9 mouse cellular contexts compared by ENCODE assay signal in the genomic region with DNA sequence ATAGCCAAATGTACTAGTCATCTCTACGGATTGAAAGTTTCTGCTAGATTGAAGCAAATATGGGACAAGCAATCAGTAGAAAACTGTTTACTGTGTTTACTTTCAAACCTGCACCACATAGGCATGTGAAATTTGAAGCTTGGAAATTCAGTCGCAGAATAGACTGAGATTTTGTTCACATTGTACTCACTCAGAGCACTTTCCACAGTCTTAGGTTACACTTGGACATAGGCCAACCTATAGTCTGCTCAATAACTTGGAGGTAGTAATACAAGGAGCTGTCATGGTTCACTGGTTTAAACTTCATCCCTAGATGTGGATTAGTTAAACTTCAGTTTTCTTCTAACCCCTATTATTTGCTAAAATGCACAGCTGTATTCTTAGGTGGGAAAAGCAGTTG. TPM values are rescaled to one million over a fixed set of nuclear protein-coding genes. Genes with fewer than 3 reads are reported as not detected.
DNase-seq lines count a peak whose midpoint lies in the region; ATAC-seq and TF ChIP-seq lines count a peak whose summit lies in the region.
"Had no signal": no experiment of that assay in that cellular context is flagged by ENCODE, and none has a peak within 500 bp of the region (broad histone marks: within the 10 kb centered on the region; RNA-seq: fewer than 3 reads in every experiment).

No protein-coding gene starts in this region.

- no peak overlapping the region for H3K9ac ChIP-seq in intestine, embryonic 14.5 days (ENCODE audit: low read length)
- H3K9ac ChIP-seq in intestine, embryonic 15.5 days: no peak overlapping the region
- H3K9ac ChIP-seq in neural tube, embryonic 12.5 days: no peak overlapping the region
- no peak overlapping the region for H3K9ac ChIP-seq in hindbrain, postnatal 0 days (replicated peaks; ENCODE audit: low read length)
- H3K9ac ChIP-seq in stomach, postnatal 0 days (ENCODE audit: low read length): no peak overlapping the region

- H3K27ac ChIP-seq in intestine, embryonic 14.5 days (ENCODE audit: low read depth): peak overlapping the region; percentile 94; the same call in 1 of the 2 replicates
- no peak overlapping the region for H3K27ac ChIP-seq in intestine, embryonic 15.5 days
- H3K27ac ChIP-seq in neural tube, embryonic 12.5 days: no peak overlapping the region
- H3K27ac ChIP-seq in hindbrain, postnatal 0 days: peak overlapping the region; percentile 95; the same call in 1 of the 2 replicates
- no peak overlapping the region for H3K27ac ChIP-seq in stomach, postnatal 0 days (replicated peaks)

- TF ChIP-seq CTCF in hindbrain, postnatal 0 days (IDR thresholded peaks at IDR 0.05; ENCODE audit: low read depth): no peak
- TF ChIP-seq CTCF in stomach, postnatal 0 days (IDR thresholded peaks at IDR 0.05; ENCODE audit: low read depth): no peak

- no peak for ATAC-seq in intestine, embryonic 14.5 days (replicated peaks; ENCODE audit: low FRiP score, low TSS enrichment, low read depth)
- no peak for ATAC-seq in intestine, embryonic 15.5 days
- no peak for ATAC-seq in neural tube, embryonic 12.5 days (ENCODE audit: low FRiP score, low read depth)
- ATAC-seq in hindbrain, postnatal 0 days: no peak
- no peak for ATAC-seq in stomach, postnatal 0 days (ENCODE audit: low FRiP score, low TSS enrichment)
- no peak for ATAC-seq in megakaryocyte-erythroid progenitor cell, adult 5-6 weeks (replicated peaks; ENCODE audit: low FRiP score, low TSS enrichment, poor library complexity, severe bottlenecking)

- WGBS in intestine, embryonic 14.5 days: 62% methylated on average over 2 of the region's 2 CpGs
- 60% methylated on average over 2 of the region's 2 CpGs for WGBS in intestine, embryonic 15.5 days
- 71% methylated on average over 2 of the region's 2 CpGs for WGBS in neural tube, embryonic 12.5 days
- WGBS in hindbrain, postnatal 0 days: 42% methylated on average over 2 of the region's 2 CpGs
- WGBS in stomach, postnatal 0 days: 35% methylated on average over 2 of the region's 2 CpGs

- 0 out of 2 replicates have a peak overlapping the region, but pooled peaks have one; percentile 71 for H3K4me3 ChIP-seq in intestine, embryonic 14.5 days (ENCODE audit: low read depth, low read length)
- no peak overlapping the region for H3K4me3 ChIP-seq in intestine, embryonic 15.5 days (replicated peaks)
- H3K4me3 ChIP-seq in neural tube, embryonic 12.5 days: no peak overlapping the region
- H3K4me3 ChIP-seq in hindbrain, postnatal 0 days (ENCODE audit: low read length): peak overlapping the region; percentile 92; the same call in 1 of the 2 replicates
- 0 out of 2 replicates have a peak overlapping the region, but pooled peaks have one; percentile 81 for H3K4me3 ChIP-seq in stomach, postnatal 0 days (ENCODE audit: low read depth, low read length)

- no peaks in the 10 kb centered on the region for H3K27me3 ChIP-seq in intestine, embryonic 14.5 days (replicated peaks; ENCODE audit: control insufficient read depth, insufficient read depth, low read length)
- no peaks in the 10 kb centered on the region for H3K27me3 ChIP-seq in intestine, embryonic 15.5 days (replicated peaks)
- H3K27me3 ChIP-seq in neural tube, embryonic 12.5 days (replicated peaks): no peaks in the 10 kb centered on the region
- no peaks in the 10 kb centered on the region for H3K27me3 ChIP-seq in hindbrain, postnatal 0 days (ENCODE audit: insufficient read depth, low read length)
- no peaks in the 10 kb centered on the region for H3K27me3 ChIP-seq in stomach, postnatal 0 days (ENCODE audit: control insufficient read depth, insufficient read depth, low read length)
- H3K27me3 ChIP-seq: megakaryocyte, embryonic 14.5 days had no signal

- peak overlapping the region; percentile 67 for H3K4me2 ChIP-seq in intestine, embryonic 14.5 days (ENCODE audit: low read length)
- H3K4me2 ChIP-seq in intestine, embryonic 15.5 days (replicated peaks): no peak overlapping the region
- H3K4me2 ChIP-seq in neural tube, embryonic 12.5 days (replicated peaks): peak overlapping the region; percentile 91
- H3K4me2 ChIP-seq in hindbrain, postnatal 0 days (ENCODE audit: low read depth, low read length): peak overlapping the region; percentile 75
- peak overlapping the region; percentile 78; the same call in 1 of the 2 replicates for H3K4me2 ChIP-seq in stomach, postnatal 0 days (replicated peaks; ENCODE audit: low read depth)

- no peak for DNase-seq in intestine, embryonic 14.5 days (ENCODE audit: low spot score)
- DNase-seq in neural tube, embryonic 10.5 days (ENCODE audit: extremely low spot score, low spot score): no peak
- DNase-seq in hindbrain, postnatal 0 days (ENCODE audit: low spot score): no peak
- DNase-seq in stomach, postnatal 0 days (ENCODE audit: low spot score): no peak
- DNase-seq in Muller cell, postnatal 12 days (ENCODE audit: inconsistent ontology term): no peak

- H3K4me1 ChIP-seq in intestine, embryonic 14.5 days (replicated peaks; ENCODE audit: control insufficient read depth, insufficient read depth, low read length): peaks cover 13% of the 10 kb centered on the region; the same call in 1 of the 2 replicates
- H3K4me1 ChIP-seq in intestine, embryonic 15.5 days (replicated peaks): no peaks in the 10 kb centered on the region
- no peaks in the 10 kb centered on the region for H3K4me1 ChIP-seq in neural tube, embryonic 12.5 days
- no peaks in the 10 kb centered on the region for H3K4me1 ChIP-seq in hindbrain, postnatal 0 days (ENCODE audit: insufficient read depth, low read length)
- no peaks in the 10 kb centered on the region for H3K4me1 ChIP-seq in stomach, postnatal 0 days (replicated peaks; ENCODE audit: control insufficient read depth, insufficient read depth)

- TF ChIP-seq EP300 in stomach, postnatal 0 days (optimal IDR thresholded peaks at IDR 0.05): no peak

- 0 out of 2 replicates have a peak, but pooled peaks cover 5% of the 10 kb centered on the region for H3K36me3 ChIP-seq in intestine, embryonic 14.5 days (ENCODE audit: control insufficient read depth, insufficient read depth, low read length)
- no peaks in the 10 kb centered on the region for H3K36me3 ChIP-seq in intestine, embryonic 15.5 days
- no peaks in the 10 kb centered on the region for H3K36me3 ChIP-seq in neural tube, embryonic 12.5 days
- no peaks in the 10 kb centered on the region for H3K36me3 ChIP-seq in hindbrain, postnatal 0 days (ENCODE audit: insufficient read depth, low read length)
- no peaks in the 10 kb centered on the region for H3K36me3 ChIP-seq in stomach, postnatal 0 days (ENCODE audit: control insufficient read depth, insufficient read depth, low read length)

- no peaks in the 10 kb centered on the region for H3K9me3 ChIP-seq in intestine, embryonic 14.5 days (ENCODE audit: control insufficient read depth, low read length)
- H3K9me3 ChIP-seq in intestine, embryonic 15.5 days: no peaks in the 10 kb centered on the region
- H3K9me3 ChIP-seq in neural tube, embryonic 12.5 days: no peaks in the 10 kb centered on the region
- H3K9me3 ChIP-seq in hindbrain, postnatal 0 days (ENCODE audit: low read length): no peaks in the 10 kb centered on the region
- H3K9me3 ChIP-seq in stomach, postnatal 0 days (ENCODE audit: control insufficient read depth, low read length): no peaks in the 10 kb centered on the region
- H3K9me3 ChIP-seq: megakaryocyte, embryonic 14.5 days had no signal

RNA-seq across cellular contexts. Expression of a gene that starts 0.7 kb away (rescaled TPM):
- polyA plus RNA-seq in intestine, embryonic 14.5 days (2014; fragmentation: Nextera tagmentation; extraction: Ambion mirVana): 13.5 and 13.7 TPM in 2 replicates
- 8.4 and 10.3 TPM in 2 replicates for polyA plus RNA-seq in intestine, embryonic 15.5 days (2015; fragmentation: Nextera tagmentation; extraction: Ambion mirVana)
- 9.7 and 9.9 TPM in 2 replicates for polyA plus RNA-seq in neural tube, embryonic 12.5 days (2016; fragmentation: Nextera tagmentation; extraction: Ambion mirVana)
- total RNA-seq in hindbrain, postnatal 0 days (2014; rRNA removed): 15.8 and 15.9 TPM in 2 replicates
- 7.3 and 8.1 TPM in 2 replicates for polyA plus RNA-seq in hindbrain, postnatal 0 days (2015; fragmentation: Nextera tagmentation; extraction: Ambion mirVana)
- 5.6 and 5.9 TPM in 2 replicates for polyA plus RNA-seq in stomach, postnatal 0 days (2015; fragmentation: Nextera tagmentation; extraction: Ambion mirVana)
- total RNA-seq in megakaryocyte-erythroid progenitor cell, adult 5-6 weeks (2014; fragmentation: Nextera tagmentation): 1.2 and 1.8 TPM in 2 replicates
- total RNA-seq in megakaryocyte-erythroid progenitor cell, adult 5-6 weeks (2017): 0.38 and 2.2 TPM in 2 replicates

Comparison
In these comparisons a context has a peak if more than half of its experiments do, and no peak if none do; other contexts are left out.
1. H3K27ac ChIP-seq: peak in intestine, embryonic 14.5 days (single experiment) and hindbrain, postnatal 0 days (single experiment); none in intestine, embryonic 15.5 days (single experiment), neural tube, embryonic 12.5 days (single experiment) and stomach, postnatal 0 days (single experiment).
2. H3K4me3 ChIP-seq: peak in intestine, embryonic 14.5 days (single experiment), hindbrain, postnatal 0 days (single experiment) and stomach, postnatal 0 days (single experiment); none in intestine, embryonic 15.5 days (single experiment) and neural tube, embryonic 12.5 days (single experiment).